Mouse (Mus musculus): ENCODE data around the gene BC035947. TPM values are rescaled to one million over a fixed set of nuclear protein-coding genes. Genes with fewer than 3 reads are reported as not detected.
"Not testable (repeated sequence)": the region's sequence is repeated elsewhere in the genome, so short reads cannot be mapped to it uniquely, and the experiment has no call there.

Gene BC035947
- 0.58 and 0.72 TPM in 2 replicates for polyA plus RNA-seq (2012; rRNA removed)
- polyA plus RNA-seq (2014; fragmentation: Nextera tagmentation; extraction: Ambion mirVana): 0.06 and 0.33 TPM in 2 replicates

GRCm38 (mm10) chr1:78511621-78512160 lies at the start of gene BC035947:
Gene BC035947 (minus strand): TSS chr1:78512158.
- no peak within 1 kb of the TSS for H3K27ac ChIP-seq (replicated peaks; ENCODE audit: low read depth, low read length)
- H3K9me3 ChIP-seq (ENCODE audit: control insufficient read depth, low read length): no peaks in the 10 kb centered on the region
- DNase-seq (ENCODE audit: low spot score) (no peak), ATAC-seq (ENCODE audit: low FRiP score, low read depth) (no peak)
- peak within 1 kb of the TSS; percentile 32 for H3K4me3 ChIP-seq (replicated peaks; ENCODE audit: low read length)
- H3K4me1 ChIP-seq (ENCODE audit: control insufficient read depth, insufficient read depth, low read length): peaks cover 4% of the 10 kb centered on the region; the same call in 1 of the 2 replicates
- TF ChIP-seq POLR2A (IDR thresholded peaks at IDR 0.05; ENCODE audit: borderline replicate concordance, extremely low read depth, insufficient read depth, insufficient read length): no peak
- peaks cover 5% of the 10 kb centered on the region; the same call in 1 of the 2 replicates for H3K27me3 ChIP-seq (ENCODE audit: control insufficient read depth, insufficient read depth, low read length)
- no peaks in the 10 kb centered on the region for H3K36me3 ChIP-seq (ENCODE audit: control insufficient read depth, insufficient read depth, low read length)
- H3K9ac ChIP-seq (ENCODE audit: low read depth, low read length, severe bottlenecking): peak within 1 kb of the TSS; percentile 41
- WGBS: 3% methylated on average over 21 of the region's 25 CpGs
- H3K4me2 ChIP-seq (replicated peaks; ENCODE audit: low read depth, low read length, severe bottlenecking): peak within 1 kb of the TSS; percentile 58

GRCm38 (mm10) chr1:78554012-78554666 lies 42.2 kb upstream of the BC035947 start:
- Histone ChIP-seq H3K4me1 (ENCODE audit: control insufficient read depth, insufficient read depth, low read length) (no peaks in the 10 kb centered on the region), H3K27me3 (ENCODE audit: control insufficient read depth, insufficient read depth, low read length) (no peaks in the 10 kb centered on the region), H3K4me3 (replicated peaks; ENCODE audit: low read length) (no peak overlapping the region), H3K9me3 (ENCODE audit: control insufficient read depth, low read length) (0 out of 2 replicates have a peak, but pooled peaks cover 4% of the 10 kb centered on the region), H3K4me2 (replicated peaks; ENCODE audit: low read depth, low read length, severe bottlenecking) (no peak overlapping the region), H3K9ac (ENCODE audit: low read depth, low read length, severe bottlenecking) (no peak overlapping the region), H3K27ac (replicated peaks; ENCODE audit: low read depth, low read length) (no peak overlapping the region), H3K36me3 (ENCODE audit: control insufficient read depth, insufficient read depth, low read length) (no peaks in the 10 kb centered on the region)
- no peak for TF ChIP-seq POLR2A (IDR thresholded peaks at IDR 0.05; ENCODE audit: borderline replicate concordance, extremely low read depth, insufficient read depth, insufficient read length)
- WGBS: 44% methylated on average over 8 of the region's 8 CpGs
- DNase-seq (ENCODE audit: low spot score) (no peak), ATAC-seq (ENCODE audit: low FRiP score, low read depth) (no peak)

- ATAC-seq (ENCODE audit: low FRiP score, low read depth) (no peak), DNase-seq (ENCODE audit: low spot score) (no peak)
- no peak overlapping the region for H3K9ac ChIP-seq (ENCODE audit: low read depth, low read length, severe bottlenecking)
- H3K27me3 ChIP-seq (ENCODE audit: control insufficient read depth, insufficient read depth, low read length): no peaks in the 10 kb centered on the region
- no peak for TF ChIP-seq POLR2A (IDR thresholded peaks at IDR 0.05; ENCODE audit: borderline replicate concordance, extremely low read depth, insufficient read depth, insufficient read length)
- no peaks in the 10 kb centered on the region for H3K4me1 ChIP-seq (ENCODE audit: control insufficient read depth, insufficient read depth, low read length)
- 60% methylated on average over 6 of the region's 6 CpGs for WGBS
- H3K9me3 ChIP-seq (ENCODE audit: control insufficient read depth, low read length): no peaks in the 10 kb centered on the region
- no peak overlapping the region for H3K4me2 ChIP-seq (replicated peaks; ENCODE audit: low read depth, low read length, severe bottlenecking)
- H3K36me3 ChIP-seq (ENCODE audit: control insufficient read depth, insufficient read depth, low read length): no peaks in the 10 kb centered on the region
- H3K4me3 ChIP-seq (replicated peaks; ENCODE audit: low read length): no peak overlapping the region
- no peak overlapping the region for H3K27ac ChIP-seq (replicated peaks; ENCODE audit: low read depth, low read length)
Measured at GRCm38 (mm10) chr1:78548961-78549360, 37.0 kb upstream of the BC035947 start.

- no peak overlapping the region for H3K27ac ChIP-seq (replicated peaks; ENCODE audit: low read depth, low read length)
- H3K36me3 ChIP-seq (ENCODE audit: control insufficient read depth, insufficient read depth, low read length): no peaks in the 10 kb centered on the region
- no peak overlapping the region for H3K9ac ChIP-seq (ENCODE audit: low read depth, low read length, severe bottlenecking)
- ATAC-seq (ENCODE audit: low FRiP score, low read depth) (no peak), DNase-seq (ENCODE audit: low spot score) (no peak)
- WGBS: 63% methylated on average over 9 of the region's 9 CpGs
- no peaks in the 10 kb centered on the region for H3K27me3 ChIP-seq (ENCODE audit: control insufficient read depth, insufficient read depth, low read length)
- H3K4me3 ChIP-seq (replicated peaks; ENCODE audit: low read length): no peak overlapping the region
- no peak for TF ChIP-seq POLR2A (IDR thresholded peaks at IDR 0.05; ENCODE audit: borderline replicate concordance, extremely low read depth, insufficient read depth, insufficient read length)
- H3K4me2 ChIP-seq (replicated peaks; ENCODE audit: low read depth, low read length, severe bottlenecking): no peak overlapping the region
- no peaks in the 10 kb centered on the region for H3K9me3 ChIP-seq (ENCODE audit: control insufficient read depth, low read length)
- no peaks in the 10 kb centered on the region for H3K4me1 ChIP-seq (ENCODE audit: control insufficient read depth, insufficient read depth, low read length)
Measured at GRCm38 (mm10) chr1:78546258-78546657, 34.3 kb upstream of the BC035947 start.

GRCm38 (mm10) chr1:78543631-78544030 lies 31.7 kb upstream of the BC035947 start:
- ATAC-seq (ENCODE audit: low FRiP score, low read depth): not testable (repeated sequence)

More at GRCm38 (mm10) chr1:78543631-78544030, 31.7 kb upstream of the BC035947 start:
- DNase-seq (ENCODE audit: low spot score); H3K36me3 ChIP-seq (ENCODE audit: control insufficient read depth, insufficient read depth, low read length); H3K4me1 ChIP-seq (ENCODE audit: control insufficient read depth, insufficient read depth, low read length); H3K9me3 ChIP-seq (ENCODE audit: control insufficient read depth, low read length); H3K9ac ChIP-seq (ENCODE audit: low read depth, low read length, severe bottlenecking); H3K4me2 ChIP-seq (replicated peaks; ENCODE audit: low read depth, low read length, severe bottlenecking); H3K27ac ChIP-seq (replicated peaks; ENCODE audit: low read depth, low read length); H3K4me3 ChIP-seq (replicated peaks; ENCODE audit: low read length); H3K27me3 ChIP-seq (ENCODE audit: control insufficient read depth, insufficient read depth, low read length): not testable (repeated sequence)
- WGBS: 96% methylated on average over 1 of the region's 1 CpGs
